15 mouse cellular contexts compared by ENCODE assay signal in genomic region chr6:30897520-30897919, GRCm38 (mm10). TPM values are rescaled to one million over a fixed set of nuclear protein-coding genes. Genes with fewer than 3 reads are reported as not detected.
A peak's percentile ranks its signal among the peaks of the same experiment; 100 is the strongest.
DNase-seq lines count a peak whose midpoint lies in the region; ATAC-seq and TF ChIP-seq lines count a peak whose summit lies in the region.
"Had no signal": no experiment of that assay in that cellular context is flagged by ENCODE, and none has a peak within 500 bp of the region (broad histone marks: within the 10 kb centered on the region; RNA-seq: fewer than 3 reads in every experiment).

No protein-coding gene starts in this region.

- H3K4me2 ChIP-seq in heart, embryonic 15.5 days: peak overlapping the region; percentile 80
- H3K4me2 ChIP-seq in limb, embryonic 14.5 days (replicated peaks; ENCODE audit: low read depth, low read length, severe bottlenecking): peak overlapping the region; percentile 70

- no peaks in the 10 kb centered on the region for H3K27me3 ChIP-seq in heart, embryonic 15.5 days
- no peaks in the 10 kb centered on the region for H3K27me3 ChIP-seq in heart, embryonic 10.5 days (ENCODE audit: insufficient read depth, poor library complexity, severe bottlenecking)
- H3K27me3 ChIP-seq in limb, embryonic 14.5 days (ENCODE audit: control insufficient read depth, insufficient read depth, low read length): no peaks in the 10 kb centered on the region
- H3K27me3 ChIP-seq: neural tube, embryonic 13.5 days had no signal

- no peak overlapping the region; the same call in 1 of the 2 replicates for H3K27ac ChIP-seq in heart, embryonic 15.5 days
- H3K27ac ChIP-seq in heart, embryonic 10.5 days: no peak overlapping the region
- H3K27ac ChIP-seq in limb, embryonic 14.5 days (replicated peaks; ENCODE audit: low read depth, low read length): peak overlapping the region; percentile 98; the same call in 1 of the 2 replicates

- DNase-seq in heart, embryonic 10.5 days (ENCODE audit: low spot score): no peak
- DNase-seq in 416B (ENCODE audit: low read depth): peak; percentile 57
- peak; percentile 16 for DNase-seq in R1 (ENCODE audit: low read depth, low spot score)
- no peak for DNase-seq in limb, embryonic 14.5 days (ENCODE audit: low spot score)
- no peak for DNase-seq in yolk sac, embryonic 10.5 days (ENCODE audit: low spot score)
- DNase-seq in adrenal gland, adult 8-10 months: no peak
- DNase-seq in kidney, postnatal 36 days: no peak
- DNase-seq: adrenal gland, adult 2 months; cerebellum, adult 18-20 months; kidney, postnatal 4 days; right cerebral cortex, postnatal 14 days had no signal

- H3K36me3 ChIP-seq in heart, embryonic 15.5 days: no peaks in the 10 kb centered on the region
- H3K36me3 ChIP-seq in heart, embryonic 10.5 days: no peaks in the 10 kb centered on the region
- no peaks in the 10 kb centered on the region for H3K36me3 ChIP-seq in limb, embryonic 14.5 days (ENCODE audit: control insufficient read depth, insufficient read depth, low read length)
- H3K36me3 ChIP-seq: neural tube, embryonic 13.5 days had no signal

- H3K4me1 ChIP-seq in heart, embryonic 15.5 days (replicated peaks): peaks cover 13% of the 10 kb centered on the region
- H3K4me1 ChIP-seq in heart, embryonic 10.5 days: peaks cover 11% of the 10 kb centered on the region
- H3K4me1 ChIP-seq in limb, embryonic 14.5 days (ENCODE audit: control insufficient read depth, insufficient read depth, low read length): peaks cover 14% of the 10 kb centered on the region

- no peaks in the 10 kb centered on the region for H3K9me3 ChIP-seq in heart, embryonic 15.5 days (replicated peaks)
- no peaks in the 10 kb centered on the region for H3K9me3 ChIP-seq in heart, embryonic 10.5 days
- no peaks in the 10 kb centered on the region for H3K9me3 ChIP-seq in limb, embryonic 14.5 days (ENCODE audit: control insufficient read depth, low read length)
- H3K9me3 ChIP-seq: neural tube, embryonic 13.5 days had no signal

- ATAC-seq in heart, embryonic 15.5 days (replicated peaks; ENCODE audit: insufficient number of reproducible peaks, insufficient read depth, low FRiP score, low read depth): no peak
- ATAC-seq in limb, embryonic 14.5 days (ENCODE audit: low FRiP score, low read depth): no peak

- H3K9ac ChIP-seq in heart, embryonic 15.5 days: no peak overlapping the region
- H3K9ac ChIP-seq in limb, embryonic 14.5 days (ENCODE audit: low read depth, low read length, severe bottlenecking): 0 out of 2 replicates have a peak overlapping the region, but pooled peaks have one; percentile 71

- TF ChIP-seq POLR2A in limb, embryonic 14.5 days (IDR thresholded peaks at IDR 0.05; ENCODE audit: borderline replicate concordance, extremely low read depth, insufficient read depth, insufficient read length): no peak

- 65% methylated on average over 6 of the region's 6 CpGs for WGBS in heart, embryonic 15.5 days
- WGBS in heart, embryonic 10.5 days: 63% methylated on average over 6 of the region's 6 CpGs
- WGBS in limb, embryonic 14.5 days: 66% methylated on average over 6 of the region's 6 CpGs

- no peak overlapping the region for H3K4me3 ChIP-seq in heart, embryonic 15.5 days
- H3K4me3 ChIP-seq in heart, embryonic 10.5 days: no peak overlapping the region; the same call in 1 of the 2 replicates
- H3K4me3 ChIP-seq in limb, embryonic 14.5 days (replicated peaks; ENCODE audit: low read length): no peak overlapping the region

RNA-seq across cellular contexts. Expression of gene Copg2, which starts 0.9 kb away (rescaled TPM):
- polyA plus RNA-seq in heart, embryonic 15.5 days (2015; fragmentation: Nextera tagmentation; extraction: Ambion mirVana): 19.2 and 19.6 TPM in 2 replicates
- polyA plus RNA-seq in heart, embryonic 10.5 days (2016; fragmentation: Nextera tagmentation; extraction: Ambion mirVana): 18.6 and 27.7 TPM in 2 replicates
- 23.1 and 33.8 TPM in 2 replicates for polyA plus RNA-seq in limb, embryonic 14.5 days (2012; rRNA removed)
- polyA plus RNA-seq in limb, embryonic 14.5 days (2014; fragmentation: Nextera tagmentation; extraction: Ambion mirVana): 29.8 and 31.5 TPM in 2 replicates
- 10 to 100 TPM; 80.0 to 99.4 (median 91.7) TPM for total RNA-seq in adrenal gland, adult 8-10 months (2022)

RNA-seq across cellular contexts. Expression of gene Tsga13, which starts 17.9 kb away (rescaled TPM):
- polyA plus RNA-seq in heart, embryonic 15.5 days (2015; fragmentation: Nextera tagmentation; extraction: Ambion mirVana): 0.21 and 0.30 TPM in 2 replicates
- not detected in 2 replicates for polyA plus RNA-seq in heart, embryonic 10.5 days (2016; fragmentation: Nextera tagmentation; extraction: Ambion mirVana)
- 0.31 and 0.42 TPM in 2 replicates for polyA plus RNA-seq in limb, embryonic 14.5 days (2012; rRNA removed)
- polyA plus RNA-seq in limb, embryonic 14.5 days (2014; fragmentation: Nextera tagmentation; extraction: Ambion mirVana): 0.25 and 0.28 TPM in 2 replicates
- total RNA-seq in adrenal gland, adult 8-10 months (2022): not detected
- total RNA-seq: adrenal gland, adult 2 months; gastrocnemius, adult 18-20 months; hematopoietic stem cell, adult 5-6 weeks had no signal
- polyA plus RNA-seq: adrenal gland, adult 2 months; neural tube, embryonic 13.5 days had no signal

Comparison
In these comparisons a context has a peak if more than half of its experiments do, and no peak if none do; other contexts are left out.
1. DNase-seq: peak in 416B (single experiment) and R1 (single experiment); none in heart, embryonic 10.5 days (single experiment), limb, embryonic 14.5 days (single experiment), yolk sac, embryonic 10.5 days (single experiment), adrenal gland, adult 8-10 months (single experiment) and kidney, postnatal 36 days (0 of 2).